Mouse (Mus musculus) mouse trophoblast stem cell (cell line): Measurements from ENCODE around the gene Slpi.

Experiments
- in situ Hi-C, 2 experiments: fragments of 300-500 bp; cut with MseI, MboI; formaldehyde crosslinking; loops; 2 replicates in 1 of 2; 3 replicates in 1 of 2; pipeline ENCODE4 v1.15.1; 2025

Gene Slpi

GRCm38 (mm10) chr2:164312599-164312998 lies 76.3 kb downstream of the Slpi start:
- in situ Hi-C loops, result no loop called here
